In genomic region chr4:141228687-141229086, GRCm38 (mm10) we compare ENCODE assay signal across 16 mouse cellular contexts. TPM values are rescaled to one million over a fixed set of nuclear protein-coding genes. Genes with fewer than 3 reads are reported as not detected.
"Had no signal": no experiment of that assay in that cellular context is flagged by ENCODE, and none has a peak within 500 bp of the region (broad histone marks: within the 10 kb centered on the region; RNA-seq: fewer than 3 reads in every experiment).

No protein-coding gene starts in this region.

- H3K4me3 ChIP-seq: limb, embryonic 10.5 days; limb, embryonic 13.5 days; liver, embryonic 13.5 days; midbrain, embryonic 12.5 days; midbrain, embryonic 15.5 days; myocyte had no signal

- H3K27me3 ChIP-seq: limb, embryonic 13.5 days; midbrain, embryonic 15.5 days had no signal

- H3K27ac ChIP-seq: limb, embryonic 10.5 days; limb, embryonic 13.5 days; liver, embryonic 13.5 days; macrophage; midbrain, embryonic 12.5 days; midbrain, embryonic 15.5 days had no signal

- H3K9ac ChIP-seq: limb, embryonic 13.5 days; liver, embryonic 13.5 days; lung, embryonic 14.5 days; midbrain, embryonic 12.5 days; midbrain, embryonic 15.5 days had no signal

- ATAC-seq: lung, postnatal 0 days; midbrain, embryonic 15.5 days had no signal

- H3K9me3 ChIP-seq: limb, embryonic 10.5 days; limb, embryonic 13.5 days; liver, embryonic 13.5 days; midbrain, embryonic 12.5 days; midbrain, embryonic 15.5 days had no signal

- H3K4me2 ChIP-seq: limb, embryonic 13.5 days; liver, embryonic 13.5 days; lung, embryonic 14.5 days; midbrain, embryonic 12.5 days; midbrain, embryonic 15.5 days had no signal

- H3K4me1 ChIP-seq: limb, embryonic 13.5 days; midbrain, embryonic 12.5 days; midbrain, embryonic 15.5 days had no signal

- DNase-seq: kidney, adult 8-10 months; kidney, postnatal 14 days; kidney, postnatal 4 days; liver, embryonic 13.5 days; lung, embryonic 14.5 days; thymus, adult 2 months; thymus, postnatal 14 days; thymus, postnatal 4 days had no signal

- H3K36me3 ChIP-seq: limb, embryonic 10.5 days; limb, embryonic 13.5 days; liver, embryonic 13.5 days; midbrain, embryonic 12.5 days; midbrain, embryonic 15.5 days had no signal

RNA-seq across cellular contexts. Expression of gene Arhgef19, which starts 10.6 kb away (rescaled TPM):
- total RNA-seq: megakaryocyte, adult 5-6 weeks had no signal
- polyA plus RNA-seq: macrophage had no signal

RNA-seq across cellular contexts. Expression of gene Rsg1, which starts 14.9 kb away (rescaled TPM):
- polyA plus RNA-seq: macrophage had no signal
